Mouse (Mus musculus): ENCODE results near the gene Spen. TPM values are rescaled to one million over a fixed set of nuclear protein-coding genes. Genes with fewer than 3 reads are reported as not detected.

Gene Spen
- polyA plus RNA-seq, 1 experiment = 56.0 TPM

DNA sequence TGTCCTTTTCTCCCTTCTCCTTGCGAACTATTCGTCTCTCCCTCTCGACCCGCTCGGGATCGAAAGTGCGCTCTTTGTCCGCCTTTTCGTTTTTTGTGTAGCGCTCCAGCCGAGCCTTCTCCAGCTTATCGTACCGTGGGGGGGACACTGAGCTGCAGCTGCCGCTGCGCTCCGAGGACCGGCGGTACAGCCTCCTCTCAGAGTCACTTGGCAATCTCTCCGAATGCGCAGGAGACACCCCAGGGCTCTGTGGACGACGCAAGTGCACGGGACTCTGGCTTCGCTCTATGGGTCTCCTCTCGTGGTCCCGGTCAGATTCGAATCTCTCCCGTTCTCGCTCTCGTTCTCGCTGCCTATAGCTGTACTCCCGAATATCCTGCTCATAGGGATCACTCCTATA lies 59.6 kb downstream of the Spen start:
- H3K36me3 ChIP-seq (ENCODE audit: control insufficient read depth, insufficient read depth, low read length) = peaks cover 88% of the 10 kb centered on the region
- peaks cover 4% of the 10 kb centered on the region; the same call in 1 of the 2 replicates for H3K4me1 ChIP-seq (ENCODE audit: control insufficient read depth, insufficient read depth, insufficient read length, low read length)
- H3K27me3 ChIP-seq (ENCODE audit: control insufficient read depth, insufficient read depth, low read length) = no peaks in the 10 kb centered on the region
- no peak overlapping the region for H3K4me3 ChIP-seq (ENCODE audit: low read depth, low read length)
- no peak overlapping the region; the same call in 1 of the 2 replicates for H3K27ac ChIP-seq (ENCODE audit: insufficient read depth, low read depth, low read length)
- WGBS = 94% methylated on average over 32 of the region's 32 CpGs
- no peak for TF ChIP-seq POLR2A (IDR thresholded peaks at IDR 0.05; ENCODE audit: low read depth, low read length)
- TF ChIP-seq CTCF (IDR thresholded peaks at IDR 0.05; ENCODE audit: extremely low read depth, insufficient read length, insufficient replicate concordance, low read depth, low read length) = no peak

DNA sequence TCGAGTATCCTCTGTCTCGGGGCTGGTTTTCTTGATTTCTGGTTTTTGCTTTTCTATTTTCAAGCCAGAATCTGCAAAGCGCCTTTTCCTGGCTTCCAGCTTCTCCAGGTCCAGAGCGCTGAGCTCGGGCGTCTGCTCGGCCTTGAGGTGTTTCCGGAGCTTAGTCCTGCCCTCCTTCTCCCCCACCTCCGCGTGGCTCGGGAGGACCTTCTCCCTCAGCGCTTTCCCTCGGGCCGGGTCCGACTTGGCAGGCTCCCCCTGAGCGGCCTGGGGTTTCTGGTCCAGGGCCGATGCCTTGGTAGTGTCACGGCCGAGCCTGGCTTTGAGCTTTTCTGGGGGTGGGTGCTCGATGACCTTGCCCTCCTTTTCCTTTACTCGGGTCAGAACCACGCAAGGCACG lies 60.2 kb downstream of the Spen start:
- 79% methylated on average over 23 of the region's 23 CpGs for WGBS
- TF ChIP-seq POLR2A (IDR thresholded peaks at IDR 0.05; ENCODE audit: low read depth, low read length) (no peak), CTCF (IDR thresholded peaks at IDR 0.05; ENCODE audit: extremely low read depth, insufficient read length, insufficient replicate concordance, low read depth, low read length) (no peak)
- Histone ChIP-seq H3K4me1 (ENCODE audit: control insufficient read depth, insufficient read depth, insufficient read length, low read length) (peaks cover 4% of the 10 kb centered on the region; the same call in 1 of the 2 replicates), H3K27ac (ENCODE audit: insufficient read depth, low read depth, low read length) (peak overlapping the region; percentile 55), H3K36me3 (ENCODE audit: control insufficient read depth, insufficient read depth, low read length) (peaks cover 89% of the 10 kb centered on the region), H3K27me3 (ENCODE audit: control insufficient read depth, insufficient read depth, low read length) (no peaks in the 10 kb centered on the region), H3K4me3 (ENCODE audit: low read depth, low read length) (no peak overlapping the region)

DNA sequence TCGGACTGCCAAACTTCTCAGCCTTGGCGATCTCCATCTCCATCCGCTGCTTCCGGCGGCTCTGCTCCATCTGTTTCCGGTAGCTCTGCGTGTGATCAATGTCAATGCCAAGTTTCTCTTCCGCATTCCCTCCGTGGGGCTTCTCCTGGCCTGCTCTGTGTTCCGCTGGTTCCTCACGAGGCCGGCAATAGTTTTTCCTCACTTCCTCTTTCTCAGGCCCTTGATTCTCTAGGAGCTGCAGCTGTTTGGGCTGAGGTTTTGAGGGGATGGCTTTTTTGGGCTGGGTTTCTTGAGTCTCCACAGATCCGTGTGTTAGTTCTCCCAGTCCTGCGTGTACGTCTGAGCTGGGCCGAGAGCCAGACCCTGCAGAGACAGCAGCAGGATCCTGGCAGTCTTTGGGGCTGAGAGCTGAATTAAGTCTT lies 60.7 kb downstream of the Spen start:
- H3K4me3 ChIP-seq (ENCODE audit: low read depth, low read length) = peak overlapping the region; percentile 29
- H3K27ac ChIP-seq (ENCODE audit: insufficient read depth, low read depth, low read length) = peak overlapping the region; percentile 55
- peaks cover 89% of the 10 kb centered on the region for H3K36me3 ChIP-seq (ENCODE audit: control insufficient read depth, insufficient read depth, low read length)
- 78% methylated on average over 16 of the region's 16 CpGs for WGBS
- TF ChIP-seq CTCF (IDR thresholded peaks at IDR 0.05; ENCODE audit: extremely low read depth, insufficient read length, insufficient replicate concordance, low read depth, low read length) (no peak), POLR2A (IDR thresholded peaks at IDR 0.05; ENCODE audit: low read depth, low read length) (no peak)
- no peaks in the 10 kb centered on the region for H3K27me3 ChIP-seq (ENCODE audit: control insufficient read depth, insufficient read depth, low read length)
- H3K4me1 ChIP-seq (ENCODE audit: control insufficient read depth, insufficient read depth, insufficient read length, low read length) = peaks cover 4% of the 10 kb centered on the region; the same call in 1 of the 2 replicates

DNA sequence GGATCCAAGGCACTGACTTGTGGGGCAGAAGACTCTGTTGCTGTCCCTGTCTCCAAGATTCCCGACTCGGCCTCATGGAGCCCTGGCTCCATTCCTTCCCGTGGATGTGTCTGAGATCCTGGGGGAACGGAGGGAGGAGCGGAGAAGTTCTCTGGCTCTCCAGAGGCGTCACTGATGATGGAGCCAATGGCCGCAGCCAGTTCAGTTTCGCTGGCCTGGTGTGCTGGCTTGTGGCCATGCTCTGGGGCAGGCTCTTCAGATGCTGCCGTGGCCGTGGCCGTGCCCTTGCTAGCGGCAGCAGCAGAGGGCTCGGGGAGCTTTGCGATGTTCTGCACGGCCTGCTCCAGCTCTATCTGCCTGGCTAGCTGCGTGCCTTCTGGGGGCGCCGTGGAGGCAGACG lies 64.0 kb downstream of the Spen start:
- TF ChIP-seq POLR2A (IDR thresholded peaks at IDR 0.05; ENCODE audit: low read depth, low read length) (no peak), CTCF (IDR thresholded peaks at IDR 0.05; ENCODE audit: extremely low read depth, insufficient read length, insufficient replicate concordance, low read depth, low read length) (no peak)
- peaks cover 92% of the 10 kb centered on the region for H3K36me3 ChIP-seq (ENCODE audit: control insufficient read depth, insufficient read depth, low read length)
- 89% methylated on average over 19 of the region's 19 CpGs for WGBS
- peaks cover 4% of the 10 kb centered on the region; the same call in 1 of the 2 replicates for H3K4me1 ChIP-seq (ENCODE audit: control insufficient read depth, insufficient read depth, insufficient read length, low read length)
- H3K27me3 ChIP-seq (ENCODE audit: control insufficient read depth, insufficient read depth, low read length) = no peaks in the 10 kb centered on the region
- no peak overlapping the region for H3K27ac ChIP-seq (ENCODE audit: insufficient read depth, low read depth, low read length)
- H3K4me3 ChIP-seq (ENCODE audit: low read depth, low read length) = no peak overlapping the region

DNA sequence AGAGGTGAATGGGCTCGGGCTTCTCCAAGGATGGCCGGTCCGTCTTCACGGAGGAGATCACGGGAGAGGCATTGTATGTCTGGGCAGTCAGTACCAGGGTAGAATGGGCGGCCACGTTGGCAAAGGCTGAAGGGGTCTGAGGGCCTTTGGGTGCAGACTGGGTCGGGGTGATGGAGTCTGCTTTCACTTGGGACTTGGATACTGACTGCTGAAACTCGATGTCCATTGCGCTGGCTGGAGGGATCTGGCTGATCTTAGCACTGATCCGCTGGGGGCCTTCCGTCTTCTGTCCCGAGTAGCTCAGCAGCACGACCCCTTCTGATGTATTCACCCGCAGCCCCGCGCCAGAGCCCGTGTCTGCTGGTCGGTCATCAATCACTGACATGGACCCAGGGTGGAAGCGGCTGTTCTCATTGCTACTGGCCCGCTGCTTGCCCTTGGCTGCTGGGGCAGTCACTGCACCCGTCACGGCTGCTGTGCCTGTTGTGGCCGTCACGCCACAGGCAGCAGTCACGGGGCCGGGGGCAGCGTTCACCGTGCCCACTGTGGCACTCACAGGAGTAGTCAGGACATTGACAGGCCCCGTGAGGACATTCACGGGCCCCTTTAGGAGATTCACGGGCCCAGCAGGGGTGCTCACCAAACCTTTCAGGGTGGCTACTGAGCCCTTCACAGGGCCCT lies 65.6 kb downstream of the Spen start:
- no peaks in the 10 kb centered on the region for H3K27me3 ChIP-seq (ENCODE audit: control insufficient read depth, insufficient read depth, low read length)
- H3K27ac ChIP-seq (ENCODE audit: insufficient read depth, low read depth, low read length) = no peak overlapping the region
- 92% methylated on average over 32 of the region's 32 CpGs for WGBS
- H3K4me1 ChIP-seq (ENCODE audit: control insufficient read depth, insufficient read depth, insufficient read length, low read length) = no peaks in the 10 kb centered on the region
- H3K4me3 ChIP-seq (ENCODE audit: low read depth, low read length) = no peak overlapping the region
- peaks cover 92% of the 10 kb centered on the region for H3K36me3 ChIP-seq (ENCODE audit: control insufficient read depth, insufficient read depth, low read length)
- TF ChIP-seq POLR2A (IDR thresholded peaks at IDR 0.05; ENCODE audit: low read depth, low read length) (no peak), CTCF (IDR thresholded peaks at IDR 0.05; ENCODE audit: extremely low read depth, insufficient read length, insufficient replicate concordance, low read depth, low read length) (no peak)

DNA sequence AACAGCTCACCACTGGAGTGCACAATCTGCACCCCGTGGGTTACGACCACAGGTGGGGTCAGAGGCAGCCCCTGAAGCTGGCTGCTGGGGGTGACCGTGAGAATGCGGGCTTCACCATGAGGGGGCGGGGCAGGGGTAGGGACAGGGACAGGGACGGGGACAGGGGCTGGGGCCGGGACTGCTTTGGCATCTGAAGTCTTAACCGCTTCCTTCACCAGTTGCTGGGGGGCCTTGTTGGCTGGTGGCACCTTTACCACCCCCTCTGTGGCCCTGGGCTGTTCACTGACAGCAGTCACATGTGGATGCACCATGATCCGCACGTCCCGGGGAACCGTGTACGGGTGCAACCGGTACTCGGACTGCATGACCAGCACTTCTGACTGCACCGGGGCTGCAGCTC lies 66.9 kb downstream of the Spen start:
- no peaks in the 10 kb centered on the region for H3K27me3 ChIP-seq (ENCODE audit: control insufficient read depth, insufficient read depth, low read length)
- H3K27ac ChIP-seq (ENCODE audit: insufficient read depth, low read depth, low read length) = no peak overlapping the region
- TF ChIP-seq CTCF (IDR thresholded peaks at IDR 0.05; ENCODE audit: extremely low read depth, insufficient read length, insufficient replicate concordance, low read depth, low read length) (no peak), POLR2A (IDR thresholded peaks at IDR 0.05; ENCODE audit: low read depth, low read length) (no peak)
- H3K4me3 ChIP-seq (ENCODE audit: low read depth, low read length) = no peak overlapping the region
- no peaks in the 10 kb centered on the region for H3K4me1 ChIP-seq (ENCODE audit: control insufficient read depth, insufficient read depth, insufficient read length, low read length)
- WGBS = 97% methylated on average over 16 of the region's 16 CpGs
- H3K36me3 ChIP-seq (ENCODE audit: control insufficient read depth, insufficient read depth, low read length) = peaks cover 92% of the 10 kb centered on the region

DNA sequence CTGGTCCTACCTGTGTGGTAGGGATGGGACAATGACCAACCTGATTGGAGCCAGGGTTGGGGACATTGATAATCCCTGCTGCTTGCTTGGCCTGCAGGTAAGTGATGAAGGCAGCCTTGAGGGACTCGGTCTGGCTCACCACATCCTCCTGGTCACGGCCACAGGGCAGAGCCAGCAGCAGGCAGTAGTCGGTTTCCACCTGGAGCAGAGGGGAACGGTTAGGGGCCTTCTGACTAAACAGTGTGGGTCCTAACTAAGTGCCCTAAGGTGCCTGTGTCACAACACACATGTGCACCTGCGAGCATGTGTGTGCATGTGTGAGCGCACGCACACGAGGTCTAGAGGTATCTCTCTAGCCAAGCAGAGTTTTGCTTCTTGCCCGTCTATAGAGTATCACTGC lies 69.1 kb downstream of the Spen start:
- Histone ChIP-seq H3K36me3 (ENCODE audit: control insufficient read depth, insufficient read depth, low read length) (peaks cover 92% of the 10 kb centered on the region), H3K27ac (ENCODE audit: insufficient read depth, low read depth, low read length) (no peak overlapping the region), H3K27me3 (ENCODE audit: control insufficient read depth, insufficient read depth, low read length) (no peaks in the 10 kb centered on the region), H3K4me1 (ENCODE audit: control insufficient read depth, insufficient read depth, insufficient read length, low read length) (no peaks in the 10 kb centered on the region), H3K4me3 (ENCODE audit: low read depth, low read length) (no peak overlapping the region)
- TF ChIP-seq POLR2A (IDR thresholded peaks at IDR 0.05; ENCODE audit: low read depth, low read length) = no peak
- TF ChIP-seq CTCF (IDR thresholded peaks at IDR 0.05; ENCODE audit: extremely low read depth, insufficient read length, insufficient replicate concordance, low read depth, low read length) = no peak
- WGBS = 92% methylated on average over 9 of the region's 9 CpGs
